Mouse (Mus musculus) adrenal gland, postnatal 4 days (tissue): ENCODE measurements around the gene Trim33. TPM values are rescaled to one million over a fixed set of nuclear protein-coding genes. Genes with fewer than 3 reads are reported as not detected.

Experiments
- DNase-seq, 2 experiments: peaks; one replicate each; pipeline ENCODE4 v3.0.0; 2021 to 2022; ENCODE audit warnings: low spot score in 2 of 2, mixed read lengths in 2 of 2
- total RNA-seq, 2 experiments: library from RNA; stranded (reverse); gene quantifications; 2 replicates each; pipeline ENCODE4 v1.2.3; 2021

Gene Trim33
- total RNA-seq, 2 experiments from 2014 or later, result 44.2 to 50.2 TPM

DNA sequence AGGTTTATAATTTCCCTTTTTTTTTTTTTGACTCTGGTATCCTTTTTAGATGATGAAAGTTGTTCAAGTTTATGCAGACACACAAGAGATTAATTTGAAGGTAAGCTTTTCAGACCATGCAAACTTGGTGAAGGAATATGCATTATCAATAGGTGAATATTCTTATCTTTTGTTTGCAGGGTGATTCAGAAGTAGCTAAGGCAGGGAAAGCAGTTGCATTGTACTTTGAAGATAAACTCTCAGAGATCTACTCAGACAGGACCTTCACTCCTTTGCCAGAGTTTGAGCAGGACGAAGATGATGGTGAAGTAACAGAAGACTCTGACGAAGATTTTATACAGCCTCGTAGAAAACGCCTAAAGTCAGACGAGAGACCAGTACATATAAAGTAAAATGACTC, 74.4 kb downstream of the Trim33 start:
- DNase-seq, result no peak

DNA sequence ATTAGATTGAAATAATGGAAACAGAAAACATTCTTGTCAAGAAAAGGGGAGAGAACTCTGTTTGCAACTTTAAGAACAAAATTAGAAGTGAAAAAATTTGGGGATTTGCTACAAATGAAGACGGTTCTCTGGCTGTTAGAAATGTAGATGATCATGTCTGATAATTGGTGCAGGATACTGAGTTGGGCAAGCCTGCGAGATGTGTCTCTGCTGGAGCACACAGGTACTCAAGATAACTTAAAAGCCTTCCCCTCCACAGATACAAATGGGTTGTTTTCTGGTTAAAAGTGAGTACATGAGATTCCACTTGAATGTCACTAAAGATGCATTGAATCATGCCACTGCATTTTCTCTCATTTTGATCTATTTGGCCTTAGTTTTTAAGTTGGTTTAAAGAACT, 74.9 kb downstream of the Trim33 start:
- DNase-seq, result no peak

DNA sequence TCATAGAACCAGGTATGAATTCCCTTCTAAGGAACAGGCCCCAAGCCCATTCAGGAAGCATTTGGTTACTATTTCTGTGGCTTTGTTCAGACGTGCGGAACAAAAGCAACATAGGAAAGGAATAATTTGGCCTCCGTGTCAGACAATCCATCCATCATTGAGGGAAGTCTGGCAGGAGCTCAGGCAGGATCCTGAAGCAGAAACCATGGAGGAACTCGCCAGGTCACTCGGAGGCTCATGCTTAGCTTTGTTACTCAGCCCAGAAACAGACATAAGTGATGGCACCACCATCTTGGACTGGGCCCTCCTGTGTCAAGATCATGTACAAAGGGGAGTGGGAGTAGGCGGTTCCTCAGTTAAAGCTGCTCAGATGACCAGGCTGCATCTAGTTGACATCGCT, 82.1 kb downstream of the Trim33 start:
- no peak for DNase-seq

DNA sequence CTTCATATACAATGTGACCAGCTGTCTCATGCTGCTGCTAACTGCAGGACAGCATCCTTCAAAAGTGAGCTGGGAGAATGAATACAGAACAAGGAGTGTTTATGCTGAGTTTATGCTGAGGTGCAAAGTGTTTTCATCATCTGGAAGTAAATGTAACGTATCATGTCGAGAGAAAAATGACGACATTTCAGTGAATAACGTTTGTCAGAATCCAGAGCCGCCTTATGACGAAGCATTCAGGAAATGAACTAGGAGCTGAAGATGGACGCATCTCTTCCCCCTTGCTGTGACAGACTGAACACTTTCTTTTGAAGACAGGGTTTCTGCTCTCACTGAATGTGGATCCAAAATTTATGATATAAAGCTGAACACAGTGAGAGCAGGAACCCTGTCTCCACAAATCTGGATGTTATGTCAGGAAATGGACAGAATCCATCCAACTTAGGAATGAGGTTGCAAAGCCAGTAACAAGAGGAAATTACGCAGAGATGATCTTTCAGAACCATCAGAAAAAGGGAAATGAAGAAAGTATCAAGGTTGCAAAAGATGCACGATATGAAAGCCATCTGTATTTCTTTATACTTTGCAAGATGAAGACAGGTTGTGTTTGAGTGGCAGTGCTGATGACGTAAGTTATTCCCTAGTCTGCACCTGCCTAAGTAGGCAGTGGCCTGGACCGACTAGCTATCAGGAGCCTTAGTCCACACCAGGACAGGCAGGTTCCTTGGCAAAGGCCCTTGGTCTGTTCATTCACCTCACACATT, 85.3 kb downstream of the Trim33 start:
- no peak for DNase-seq

DNA sequence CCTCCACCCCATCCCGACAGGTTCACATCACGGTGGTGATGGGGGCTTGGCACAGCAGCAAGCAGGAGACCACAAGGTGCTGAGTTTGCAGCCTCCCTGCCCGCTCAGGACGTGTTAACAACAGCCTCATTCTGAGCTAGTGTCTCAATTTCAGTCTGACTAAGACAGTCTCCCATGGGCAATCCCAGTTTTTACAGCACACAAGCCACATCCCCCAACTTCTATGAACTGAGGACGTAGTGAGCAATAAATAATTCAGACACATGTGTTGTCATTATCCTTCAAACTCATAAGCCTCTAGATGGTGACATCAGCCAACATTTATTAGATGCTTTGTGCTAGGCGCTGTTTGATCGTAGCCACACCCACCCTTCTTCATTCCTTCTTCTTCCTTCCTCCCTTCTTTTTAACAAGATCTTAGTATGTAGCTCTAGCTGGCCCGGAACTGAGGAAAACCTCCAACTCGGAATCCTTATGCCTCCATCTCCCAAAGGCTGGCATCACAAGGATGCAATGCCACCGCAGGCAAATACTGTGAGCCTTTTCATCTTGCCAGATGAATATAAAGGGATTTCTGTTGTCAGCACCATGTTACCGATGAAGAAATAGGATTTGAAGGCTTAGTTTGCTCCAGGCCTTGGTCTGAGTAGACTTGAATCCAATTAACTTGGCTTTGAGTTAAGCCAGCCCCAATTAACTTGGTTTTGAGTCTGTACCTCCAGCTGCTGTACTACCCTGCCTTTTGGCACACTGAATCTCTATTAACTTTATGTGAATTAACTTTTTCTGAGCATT, 88.3 kb downstream of the Trim33 start:
- DNase-seq, result no peak

DNA sequence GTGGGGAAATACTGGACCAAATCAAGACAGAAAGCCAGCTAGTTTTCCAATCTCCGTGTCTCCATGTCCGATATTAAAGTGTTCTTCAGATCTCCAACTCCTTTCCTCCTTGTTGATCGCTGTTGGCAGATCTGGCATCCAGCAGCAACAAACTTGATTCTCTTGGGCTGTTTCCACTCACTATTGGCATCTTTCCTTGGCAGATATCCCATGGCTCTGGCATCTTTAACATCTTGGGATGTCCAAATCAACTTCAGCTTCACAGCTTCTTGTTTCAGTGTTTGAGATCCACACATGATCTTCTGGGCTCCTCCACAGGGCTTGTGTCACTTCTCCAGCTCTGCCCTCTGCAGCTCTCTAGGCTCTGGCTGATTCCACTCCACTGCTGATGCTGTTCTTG, 89.6 kb downstream of the Trim33 start:
- no peak for DNase-seq

DNA sequence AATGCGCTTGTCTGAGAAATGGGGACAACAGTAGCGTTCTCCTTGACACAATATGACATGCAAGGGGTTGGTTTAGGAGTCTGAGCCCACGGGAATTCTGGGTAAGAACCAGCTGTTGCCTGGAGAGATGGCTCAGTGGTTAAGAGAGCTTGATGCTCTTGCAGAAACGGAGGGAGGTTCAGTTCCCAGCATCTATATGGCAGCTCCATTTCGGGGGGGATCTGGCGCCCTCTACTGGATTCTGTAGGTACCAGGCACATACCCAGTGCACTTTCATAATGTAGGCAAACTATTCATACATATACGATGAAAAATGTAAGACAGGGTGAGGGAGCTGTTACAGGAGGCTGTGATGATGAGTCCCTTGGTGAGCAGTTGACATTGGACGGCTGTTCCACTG, 94.9 kb downstream of the Trim33 start:
- peak in 1 of 2 experiments; percentile 36 for DNase-seq

DNA sequence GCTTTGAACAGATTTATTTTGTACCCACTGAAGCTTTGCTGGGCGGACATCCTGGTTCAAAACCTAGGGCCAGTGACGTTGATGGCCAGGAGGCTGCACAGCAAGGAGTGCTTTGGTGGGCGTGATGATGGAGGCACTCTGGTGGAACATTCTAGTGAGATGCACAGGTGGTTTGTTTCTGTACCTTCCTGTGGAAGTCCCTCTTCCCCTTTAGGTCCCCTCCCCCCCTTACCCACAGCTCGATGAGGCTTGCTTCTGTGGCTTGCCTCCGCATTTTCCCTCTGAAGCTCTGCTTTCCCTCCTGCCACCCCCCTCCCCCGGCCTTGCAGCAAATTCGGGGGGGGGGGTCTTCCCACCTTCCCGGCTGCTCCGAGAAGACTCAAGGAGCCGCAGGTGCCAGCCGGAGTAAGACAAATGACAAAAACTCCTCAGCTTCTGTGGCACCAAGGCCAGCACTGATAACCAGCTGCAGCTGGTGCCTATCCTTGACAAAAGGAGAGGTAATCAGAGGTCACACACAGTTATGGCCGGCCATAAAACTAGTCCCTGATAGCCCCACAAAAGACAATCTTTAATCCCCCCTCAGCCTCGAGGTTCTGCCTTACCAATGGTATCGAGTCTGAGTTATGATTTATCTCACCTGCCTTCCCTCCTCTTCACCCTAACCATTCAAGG, 96.2 kb downstream of the Trim33 start:
- no peak for DNase-seq

DNA sequence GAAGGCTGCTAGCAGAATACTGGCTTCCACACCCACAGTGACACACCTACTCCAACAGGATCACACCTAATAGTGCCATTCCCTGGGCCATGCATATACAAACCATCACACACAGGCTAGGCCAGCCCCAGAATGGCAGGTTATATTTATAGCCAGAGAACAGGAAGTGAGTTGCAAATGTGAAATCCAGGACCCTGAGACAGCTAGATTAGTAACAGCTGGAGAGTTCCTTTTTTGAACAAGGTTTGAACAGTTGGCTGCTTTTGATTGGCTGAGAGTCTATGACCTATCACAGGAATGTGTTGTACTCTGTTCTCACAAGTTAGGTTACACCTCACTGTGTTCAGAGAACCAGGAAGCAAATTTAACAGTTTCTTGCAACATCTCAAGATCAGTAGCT, 98.9 kb downstream of the Trim33 start:
- DNase-seq, result no peak

DNA sequence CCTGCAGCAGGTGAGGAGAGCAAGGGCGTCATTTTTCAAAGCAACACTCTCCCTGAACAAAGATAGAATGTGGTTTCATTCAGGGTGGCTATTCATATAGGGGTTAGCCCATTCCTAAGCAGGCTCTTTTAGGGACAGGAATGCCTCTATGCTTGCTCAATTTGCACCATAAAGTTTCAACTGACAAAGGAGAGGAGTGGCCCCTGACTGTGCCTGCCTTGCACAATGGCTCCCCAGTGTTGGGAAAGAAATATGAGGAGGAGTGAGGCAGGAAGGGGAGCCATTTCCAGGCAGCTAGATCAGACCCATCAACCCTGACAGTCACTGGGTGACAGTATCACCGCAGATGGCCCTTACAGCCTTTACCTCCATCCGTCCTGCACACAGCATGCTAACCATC, 100.3 kb downstream of the Trim33 start:
- DNase-seq, result no peak

DNA sequence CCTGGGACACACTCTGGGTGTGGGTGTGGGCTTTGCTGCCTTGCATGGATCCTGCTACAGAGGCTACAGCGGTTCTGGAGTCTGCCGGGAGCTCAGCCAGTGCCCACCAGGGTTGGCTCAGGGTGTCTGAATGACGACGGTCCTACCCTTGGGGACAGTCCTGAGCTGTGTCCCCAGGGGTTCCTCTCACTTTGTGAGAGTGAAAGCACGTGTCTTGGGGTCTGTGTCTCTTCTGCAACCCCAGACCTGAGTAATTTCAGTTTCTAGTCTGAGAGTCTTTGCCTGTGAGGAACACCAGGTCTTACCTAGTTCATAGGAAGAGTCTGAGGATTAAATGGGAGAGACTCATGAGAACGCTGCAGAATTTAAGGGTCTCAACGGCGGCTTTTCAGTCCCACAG, 101.7 kb downstream of the Trim33 start:
- DNase-seq, result no peak

DNA sequence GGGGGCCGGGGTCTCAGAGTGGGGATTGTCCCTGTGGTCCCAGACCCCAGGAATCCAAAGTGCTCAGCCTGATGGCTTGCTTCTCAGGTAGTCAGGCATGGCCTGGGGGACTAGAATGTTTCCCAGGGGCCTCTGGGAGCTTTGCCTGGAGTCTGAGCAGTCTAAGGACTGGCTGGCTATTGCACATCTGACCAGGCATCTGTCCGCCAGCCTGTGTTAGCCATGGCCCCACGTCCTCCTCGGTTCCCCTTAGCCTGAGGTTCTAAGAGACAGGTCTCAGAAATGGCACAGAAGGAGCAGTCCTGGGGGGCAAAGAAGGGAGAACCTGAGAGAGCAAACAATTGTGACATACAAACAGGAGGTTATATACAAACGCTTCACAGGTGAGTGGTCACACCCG, 102.3 kb downstream of the Trim33 start:
- DNase-seq, result no peak

DNA sequence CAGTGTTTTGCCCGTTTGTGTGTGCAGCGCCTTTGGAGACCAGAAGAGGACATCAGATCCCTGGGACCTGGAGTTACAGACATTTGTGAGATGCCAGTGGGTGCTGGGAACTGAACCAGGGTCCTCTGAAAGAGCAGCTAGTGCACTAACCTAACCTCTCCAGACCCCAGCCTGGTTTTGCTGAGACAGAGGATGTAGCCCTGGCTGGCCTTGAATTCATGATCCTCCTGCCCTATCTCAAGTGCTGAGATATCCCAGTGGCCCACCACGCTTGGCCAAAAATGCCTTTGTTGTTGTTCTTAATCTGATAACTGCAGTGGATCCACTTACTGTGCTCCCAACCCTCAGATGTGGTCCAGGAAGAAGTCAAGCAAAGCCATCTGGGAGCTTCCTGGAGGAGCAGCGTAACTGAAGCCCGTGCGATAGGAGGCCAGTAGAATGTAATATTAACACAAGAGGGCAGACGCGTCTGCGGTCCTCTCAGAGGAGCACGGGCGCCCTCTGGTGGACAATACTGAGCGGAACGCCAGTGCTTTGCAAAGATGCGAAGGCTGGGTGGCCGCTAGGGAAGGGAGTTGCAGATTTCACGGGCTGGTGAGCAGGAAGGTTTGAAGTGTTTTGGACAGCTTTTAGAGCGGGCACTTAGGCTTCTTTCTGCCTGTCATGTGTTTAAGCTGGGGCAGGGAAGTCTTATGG, 103.9 kb downstream of the Trim33 start:
- peak; percentile 84 to 86 for DNase-seq

DNA sequence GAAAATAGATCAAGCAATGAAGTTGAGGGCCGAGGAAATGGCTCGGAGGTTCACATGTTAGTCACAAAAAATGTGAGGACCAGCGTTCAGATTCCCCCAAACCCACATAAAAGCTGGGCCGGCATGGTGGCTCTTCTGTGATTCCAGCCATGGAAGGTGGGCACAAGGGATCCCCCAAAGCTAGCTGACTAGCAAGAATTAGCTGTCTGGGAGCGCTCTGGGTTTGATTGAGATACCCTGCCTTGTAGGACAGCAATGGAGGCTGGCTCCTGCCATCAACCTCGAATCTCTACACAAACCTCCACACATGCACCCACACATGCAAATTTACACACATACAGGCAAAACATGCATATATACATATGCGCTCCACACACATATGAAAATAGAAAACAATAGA, 105.4 kb downstream of the Trim33 start:
- no peak for DNase-seq

DNA sequence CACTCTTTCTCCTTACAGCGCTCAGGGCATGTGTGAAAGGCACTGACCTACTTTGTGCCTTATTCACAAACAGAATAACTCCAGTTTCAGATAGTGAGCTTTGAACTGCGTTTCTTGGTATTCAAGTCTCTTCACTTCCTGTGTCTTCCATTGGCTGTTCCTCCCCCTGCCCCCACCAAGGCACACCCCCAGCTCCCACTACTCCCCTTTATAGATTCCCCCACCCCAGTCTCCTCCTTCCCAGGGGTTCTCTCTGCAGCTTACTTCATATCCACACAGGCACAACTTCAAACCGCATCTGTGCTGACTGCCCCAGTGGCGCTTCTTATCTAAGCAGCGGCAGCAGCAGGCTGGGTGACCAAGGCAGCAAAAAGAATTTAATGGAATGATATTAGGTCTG, 105.9 kb downstream of the Trim33 start:
- no peak for DNase-seq

DNA sequence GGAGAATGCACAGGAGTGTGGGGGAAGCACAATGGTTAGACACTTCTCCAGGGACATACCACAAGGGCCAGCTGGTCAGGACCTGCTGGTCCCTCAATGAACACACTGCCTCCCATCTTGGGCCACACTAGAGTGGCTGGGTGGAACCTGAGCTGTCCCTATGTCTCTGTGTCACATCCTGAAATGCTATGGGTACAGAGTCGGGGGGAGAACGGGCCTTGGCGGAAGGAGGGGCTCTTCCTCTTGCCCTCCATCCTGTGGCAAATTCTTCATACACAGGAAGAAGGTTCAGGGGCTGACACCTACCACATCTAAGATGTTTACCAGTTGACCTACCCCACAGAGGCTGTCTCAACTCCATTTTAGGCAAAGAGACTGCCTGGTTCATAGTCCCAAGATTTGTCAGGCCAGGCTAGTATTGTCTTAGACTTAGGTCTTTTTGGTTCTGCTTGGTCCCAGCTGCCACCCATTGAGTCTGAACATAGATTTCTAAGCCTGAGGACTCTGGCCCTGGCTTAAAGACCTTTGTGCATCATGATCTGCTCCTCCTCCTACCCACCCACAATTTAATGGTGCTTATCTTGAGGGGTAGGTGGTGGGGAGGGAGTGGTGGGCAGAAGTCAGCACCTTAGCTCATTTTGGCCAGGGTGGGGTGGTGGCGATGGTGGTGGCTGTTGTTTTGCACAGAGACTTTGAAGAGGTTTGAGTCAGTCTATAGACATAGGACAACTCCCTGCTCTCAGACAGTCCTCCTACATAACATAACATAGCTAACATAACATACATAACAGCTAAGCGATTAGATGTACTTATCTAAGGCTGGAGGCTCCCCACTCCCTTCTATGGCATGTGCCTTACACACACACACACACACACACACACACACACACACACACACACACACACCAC, 106.5 kb downstream of the Trim33 start:
- DNase-seq, result no peak

DNA sequence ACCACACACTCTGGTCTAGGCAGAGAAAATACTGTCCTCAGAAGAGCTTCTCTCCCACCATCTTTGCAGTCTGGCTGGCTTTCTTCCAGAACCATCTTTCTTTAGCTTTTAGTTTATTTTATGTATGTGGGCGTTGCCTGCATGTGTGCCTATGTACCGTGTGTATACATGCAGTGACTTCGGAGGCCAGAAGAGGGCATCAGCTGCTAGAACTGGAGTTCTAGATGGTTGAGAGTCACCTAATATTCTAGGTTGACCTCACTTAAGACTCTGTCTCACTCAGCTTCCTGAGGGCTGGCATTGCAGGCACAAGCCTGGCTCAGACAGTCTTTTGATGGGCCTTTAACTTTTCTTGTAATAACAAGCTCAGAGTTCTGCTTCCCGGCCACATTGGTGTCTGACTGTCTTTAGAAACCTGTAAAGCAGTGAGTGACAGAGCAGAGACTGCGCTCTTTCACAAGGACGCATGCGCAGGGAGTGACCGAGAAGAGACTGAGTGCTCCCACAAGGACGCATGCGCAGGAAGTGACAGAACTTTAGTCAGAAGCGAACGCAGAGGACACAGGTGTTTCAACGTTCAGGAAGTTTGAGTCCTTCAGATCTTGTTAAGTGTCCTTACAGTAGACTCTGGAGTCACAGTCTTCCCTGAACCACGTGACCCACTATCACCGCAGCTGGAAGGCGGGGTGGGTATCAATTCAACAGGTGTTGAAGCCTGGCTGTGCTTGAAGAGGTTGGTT, 107.4 kb downstream of the Trim33 start:
- no peak for DNase-seq

DNA sequence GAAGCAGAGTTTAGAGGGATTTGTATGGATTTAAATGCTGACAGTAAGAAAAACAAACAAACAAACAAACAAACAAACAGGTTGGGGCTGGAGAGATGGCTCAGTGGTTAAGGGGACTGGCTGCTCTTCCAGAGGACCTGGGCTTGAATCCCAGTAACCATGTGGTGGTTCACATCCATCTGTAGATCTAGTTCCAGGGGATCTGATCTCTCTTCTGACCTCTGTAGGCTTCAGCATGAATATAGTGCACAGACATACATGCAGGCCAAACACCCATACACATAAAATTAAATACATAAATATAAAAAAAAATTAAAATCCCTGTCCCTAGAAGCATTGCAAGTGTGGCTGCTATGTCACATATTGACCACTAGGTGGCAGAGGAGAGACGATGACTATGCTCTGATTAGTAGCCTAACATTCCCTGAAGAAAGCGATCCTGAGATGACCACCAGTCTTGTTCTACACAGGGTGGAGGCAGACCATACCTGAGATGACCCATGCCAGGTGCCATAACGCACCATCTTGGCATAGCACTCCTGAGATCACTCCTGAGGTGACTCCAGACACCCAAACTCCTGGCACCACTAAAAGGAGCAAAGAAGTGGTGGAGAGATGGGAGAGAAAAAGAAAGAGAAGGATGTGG, 113.6 kb downstream of the Trim33 start:
- DNase-seq, result no peak
